Mouse (Mus musculus): ENCODE data around the gene H2-Ke6.
"Not testable (repeated sequence)": the region's sequence is repeated elsewhere in the genome, so short reads cannot be mapped to it uniquely, and the experiment has no call there.

H2-Ke6 gene

GRCm38 (mm10) chr17:33994959-33995358 lies 32.9 kb downstream of the H2-Ke6 start:
- no peak for DNase-seq

GRCm38 (mm10) chr17:33991788-33992664 lies 35.8 kb downstream of the H2-Ke6 start:
- DNase-seq, result no peak

- DNase-seq, result not testable (repeated sequence)
Observed at GRCm38 (mm10) chr17:33982136-33982535, 45.7 kb downstream of the H2-Ke6 start.

GRCm38 (mm10) chr17:33981192-33981909 lies 46.5 kb downstream of the H2-Ke6 start:
- DNase-seq, result peak; percentile 81

GRCm38 (mm10) chr17:33980181-33981035 lies 47.5 kb downstream of the H2-Ke6 start:
- DNase-seq, result no peak

- no peak for DNase-seq
Observed at GRCm38 (mm10) chr17:33979512-33980050, 48.3 kb downstream of the H2-Ke6 start.

GRCm38 (mm10) chr17:33978631-33979031 lies 49.2 kb downstream of the H2-Ke6 start:
- no peak for DNase-seq

- no peak for DNase-seq
Observed at GRCm38 (mm10) chr17:33977861-33978557, 49.9 kb downstream of the H2-Ke6 start.

Data from right cerebral cortex, postnatal 25 days (tissue).